ENCODE assay signal across 8 mouse cellular contexts in genomic region chr2:27539772-27540514, GRCm38 (mm10). TPM values are rescaled to one million over a fixed set of nuclear protein-coding genes. Genes with fewer than 3 reads are reported as not detected.
A peak's percentile ranks its signal among the peaks of the same experiment; 100 is the strongest.
DNase-seq lines count a peak whose midpoint lies in the region; ATAC-seq and TF ChIP-seq lines count a peak whose summit lies in the region.

No protein-coding gene starts in this region.

- peak; percentile 97 for ATAC-seq in cerebellum, adult (ENCODE audit: insufficient number of reproducible peaks, low FRiP score, low TSS enrichment)
- ATAC-seq in forebrain, embryonic 13.5 days, result peak; percentile 98
- peak; percentile 98 for ATAC-seq in liver, postnatal 0 days
- peak; percentile 98 for ATAC-seq in neural tube, embryonic 14.5 days (ENCODE audit: low read depth)

- no peaks in the 10 kb centered on the region for H3K27me3 ChIP-seq in ES-Bruce4 (ENCODE audit: control insufficient read depth, insufficient read depth, low read length, poor library complexity, severe bottlenecking)
- no peaks in the 10 kb centered on the region for H3K27me3 ChIP-seq in forebrain, embryonic 13.5 days
- H3K27me3 ChIP-seq in liver, postnatal 0 days (ENCODE audit: insufficient read depth, low read length), result no peaks in the 10 kb centered on the region
- H3K27me3 ChIP-seq in neural tube, embryonic 14.5 days (ENCODE audit: control insufficient read depth, insufficient read depth, low read length), result no peaks in the 10 kb centered on the region

- peak overlapping the region; percentile 32 for H3K9ac ChIP-seq in ES-Bruce4 (ENCODE audit: low read depth, poor library complexity, severe bottlenecking)
- peak overlapping the region; percentile 66 for H3K9ac ChIP-seq in forebrain, embryonic 13.5 days
- H3K9ac ChIP-seq in liver, postnatal 0 days (replicated peaks), result peak overlapping the region; percentile 51
- peak overlapping the region; percentile 51 for H3K9ac ChIP-seq in neural tube, embryonic 14.5 days (replicated peaks; ENCODE audit: low read depth, low read length)

- H3K4me2 ChIP-seq in forebrain, embryonic 13.5 days, result peak overlapping the region; percentile 67
- peak overlapping the region; percentile 65 for H3K4me2 ChIP-seq in liver, postnatal 0 days (ENCODE audit: low read depth, low read length)
- H3K4me2 ChIP-seq in neural tube, embryonic 14.5 days (ENCODE audit: low read depth, low read length), result peak overlapping the region; percentile 77

- TF ChIP-seq CTCF in ES-Bruce4 (IDR thresholded peaks at IDR 0.05; ENCODE audit: low read depth, low read length), result no peak
- no peak for TF ChIP-seq CTCF in liver, postnatal 0 days (IDR thresholded peaks at IDR 0.05; ENCODE audit: low read depth)

- under 1% methylated on average over 46 of the region's 46 CpGs for WGBS in forebrain, embryonic 13.5 days
- under 1% methylated on average over 46 of the region's 46 CpGs for WGBS in large intestine, adult 2 months
- under 1% methylated on average over 46 of the region's 46 CpGs for WGBS in liver, postnatal 0 days (ENCODE audit: insufficient replicate concordance)
- WGBS in neural tube, embryonic 14.5 days, result under 1% methylated on average over 46 of the region's 46 CpGs

- peak overlapping the region; percentile 70 for H3K27ac ChIP-seq in ES-Bruce4 (ENCODE audit: insufficient read depth, low read length)
- H3K27ac ChIP-seq in forebrain, embryonic 13.5 days, result peak overlapping the region; percentile 89
- H3K27ac ChIP-seq in liver, postnatal 0 days (ENCODE audit: low read depth), result peak overlapping the region; percentile 81
- H3K27ac ChIP-seq in neural tube, embryonic 14.5 days (ENCODE audit: low read depth, low read length), result peak overlapping the region; percentile 80

- peak; percentile 99 for DNase-seq in heart, postnatal 10 days
- DNase-seq in large intestine, adult 2 months (ENCODE audit: low read depth, low spot score), result peak; percentile 97
- DNase-seq in liver, postnatal 0 days, result peak; percentile 93
- DNase-seq in testis, postnatal 10 days (ENCODE audit: low spot score), result peak; percentile 96

- intact Hi-C loops in heart, postnatal 10 days (cut with DNase I), result loop anchor here (1.0 to 2.0 kb wide), 2 partner anchors 25 to 67 kb away; partner anchors contain the start of gene Wdr5

- no peaks in the 10 kb centered on the region for H3K9me3 ChIP-seq in ES-Bruce4 (replicated peaks; ENCODE audit: control insufficient read depth, insufficient read depth, low read length, poor library complexity, severe bottlenecking)
- H3K9me3 ChIP-seq in forebrain, embryonic 13.5 days (replicated peaks), result no peaks in the 10 kb centered on the region
- no peaks in the 10 kb centered on the region for H3K9me3 ChIP-seq in liver, postnatal 0 days (ENCODE audit: low read length)
- no peaks in the 10 kb centered on the region for H3K9me3 ChIP-seq in neural tube, embryonic 14.5 days (ENCODE audit: control insufficient read depth, low read length)

- H3K4me3 ChIP-seq in ES-Bruce4 (ENCODE audit: low read depth, low read length), result peak overlapping the region; percentile 38
- peak overlapping the region; percentile 41 for H3K4me3 ChIP-seq in forebrain, embryonic 13.5 days
- H3K4me3 ChIP-seq in liver, postnatal 0 days (ENCODE audit: low read depth, low read length), result peak overlapping the region; percentile 53
- peak overlapping the region; percentile 39 for H3K4me3 ChIP-seq in neural tube, embryonic 14.5 days (ENCODE audit: low read depth, low read length)

- peak; percentile 58 for TF ChIP-seq POLR2A in ES-Bruce4 (IDR thresholded peaks at IDR 0.05; ENCODE audit: insufficient read depth, low read length)

- H3K36me3 ChIP-seq in ES-Bruce4 (ENCODE audit: control insufficient read depth, insufficient read depth, low read length, poor library complexity, severe bottlenecking), result peaks cover 11% of the 10 kb centered on the region
- peaks cover 21% of the 10 kb centered on the region for H3K36me3 ChIP-seq in forebrain, embryonic 13.5 days (ENCODE audit: poor library complexity, severe bottlenecking)
- H3K36me3 ChIP-seq in liver, postnatal 0 days (replicated peaks; ENCODE audit: insufficient read depth, low read length), result peaks cover 11% of the 10 kb centered on the region
- peaks cover 11% of the 10 kb centered on the region for H3K36me3 ChIP-seq in neural tube, embryonic 14.5 days (ENCODE audit: control insufficient read depth, insufficient read depth, low read length)

- H3K4me1 ChIP-seq in ES-Bruce4 (ENCODE audit: control insufficient read depth, insufficient read depth, low read length), result no peaks in the 10 kb centered on the region
- peaks cover 16% of the 10 kb centered on the region for H3K4me1 ChIP-seq in forebrain, embryonic 13.5 days
- H3K4me1 ChIP-seq in liver, postnatal 0 days (ENCODE audit: insufficient read depth), result peaks cover 12% of the 10 kb centered on the region
- peaks cover 8% of the 10 kb centered on the region; the same call in 1 of the 2 replicates for H3K4me1 ChIP-seq in neural tube, embryonic 14.5 days (ENCODE audit: control insufficient read depth, insufficient read depth, low read length)

- TF ChIP-seq EP300 in ES-Bruce4 (IDR thresholded peaks at IDR 0.05; ENCODE audit: insufficient read depth, low read depth, low read length), result no peak
- TF ChIP-seq EP300 in liver, postnatal 0 days (IDR thresholded peaks at IDR 0.05; ENCODE audit: low read depth), result peak; percentile 83

RNA-seq across cellular contexts. Expression of gene Wdr5, which starts 25.0 kb away (rescaled TPM):
- polyA plus RNA-seq in ES-Bruce4 (2011; ENCODE audit: insufficient read depth, insufficient read length, low read depth, missing spikeins), result 91.8 and 103 TPM in 2 replicates
- polyA plus RNA-seq in forebrain, embryonic 13.5 days (2015; fragmentation: Nextera tagmentation; extraction: Ambion mirVana), result 54.0 and 59.1 TPM in 2 replicates
- 10 to 100 TPM; 25.4 to 28.5 TPM for total RNA-seq in heart, postnatal 10 days (2021)
- polyA plus RNA-seq in large intestine, adult 2 months (2012; rRNA removed), result 25.2 and 26.1 TPM in 2 replicates
- 14.6 and 16.6 TPM in 2 replicates for polyA plus RNA-seq in liver, postnatal 0 days (2015; fragmentation: Nextera tagmentation; extraction: Ambion mirVana)
- 37.1 and 42.5 TPM in 2 replicates for polyA plus RNA-seq in neural tube, embryonic 14.5 days (2014; fragmentation: Nextera tagmentation; extraction: Ambion mirVana)

RNA-seq across cellular contexts. Expression of gene Brd3, which starts 32.5 kb away (rescaled TPM):
- 75.4 and 76.8 TPM in 2 replicates for polyA plus RNA-seq in ES-Bruce4 (2011; ENCODE audit: insufficient read depth, insufficient read length, low read depth, missing spikeins)
- polyA plus RNA-seq in forebrain, embryonic 13.5 days (2015; fragmentation: Nextera tagmentation; extraction: Ambion mirVana), result 140 and 149 TPM in 2 replicates
- 10 to 100 TPM; 42.6 to 53.0 TPM for total RNA-seq in heart, postnatal 10 days (2021)
- 10.7 and 13.7 TPM in 2 replicates for polyA plus RNA-seq in large intestine, adult 2 months (2012; rRNA removed)
- 26.2 and 29.7 TPM in 2 replicates for polyA plus RNA-seq in liver, postnatal 0 days (2015; fragmentation: Nextera tagmentation; extraction: Ambion mirVana)
- 126 and 137 TPM in 2 replicates for polyA plus RNA-seq in neural tube, embryonic 14.5 days (2014; fragmentation: Nextera tagmentation; extraction: Ambion mirVana)

Comparison
In these comparisons a context has a peak if more than half of its experiments do, and no peak if none do; other contexts are left out.
1. Peak in every context shown above with its lines: DNase-seq, ATAC-seq, H3K4me3 ChIP-seq and H3K27ac ChIP-seq.